Mouse (Mus musculus) hindbrain, embryonic 16.5 days (tissue): ENCODE results near the gene Dynlt1f. TPM values are rescaled to one million over a fixed set of nuclear protein-coding genes. Genes with fewer than 3 reads are reported as not detected.
A peak's percentile ranks its signal among the peaks of the same experiment; 100 is the strongest.
"Not testable (repeated sequence)": the region's sequence is repeated elsewhere in the genome, so short reads cannot be mapped to it uniquely, and the experiment has no call there.

ENCODE experiments used
- ATAC-seq: fragments of 200-750 bp; cut with Nextera tagmentation; 2 replicates; pipeline ENCODE4 v1.8.0; 2017; ENCODE audit warnings: moderate TSS enrichment, moderate library complexity
- H3K27ac ChIP-seq: fragments of 300-500 bp; sonication (generic); 2 replicates; pipeline ENCODE4 v1.5.1; 2014; ENCODE audit warnings: low read depth, mild to moderate bottlenecking, control low read depth, low read length, moderate library complexity
- H3K27me3 ChIP-seq: fragments of 300-500 bp; sonication (generic); replicated peaks from 2 replicates; pipeline ENCODE4 v1.6.1; 2014; ENCODE audit warnings: low read length; ENCODE audit not compliant: control insufficient read depth, insufficient read depth
- H3K36me3 ChIP-seq: fragments of 300-500 bp; sonication (generic); 2 replicates; pipeline ENCODE4 v1.6.1; 2014; ENCODE audit warnings: mild to moderate bottlenecking, low read length, moderate library complexity, mixed read lengths; ENCODE audit not compliant: control insufficient read depth, insufficient read depth
- H3K4me1 ChIP-seq: fragments of 300-500 bp; sonication (generic); 2 replicates; pipeline ENCODE4 v1.6.1; 2014; ENCODE audit warnings: low read depth, low read length; ENCODE audit not compliant: control insufficient read depth, insufficient read depth
- H3K4me2 ChIP-seq: fragments of 300-500 bp; sonication (generic); 2 replicates; pipeline ENCODE4 v1.6.1; 2014; ENCODE audit warnings: mild to moderate bottlenecking, low read length, control low read depth, moderate library complexity
- H3K4me3 ChIP-seq: fragments of 300-500 bp; sonication (generic); 2 replicates; pipeline ENCODE4 v1.5.1; 2014; ENCODE audit warnings: mild to moderate bottlenecking, low read length, control low read depth, moderate library complexity
- H3K9ac ChIP-seq: fragments of 300-500 bp; sonication (generic); 2 replicates; pipeline ENCODE4 v1.6.1; 2014; ENCODE audit warnings: low read depth, mild to moderate bottlenecking, control low read depth, low read length, moderate library complexity
- H3K9me3 ChIP-seq: fragments of 300-500 bp; sonication (generic); 2 replicates; pipeline ENCODE4 v1.6.1; 2014; ENCODE audit warnings: mild to moderate bottlenecking, low read length, moderate library complexity; ENCODE audit not compliant: control insufficient read depth
- WGBS: fragments of 180-500 bp; shearing (Covaris S2); extraction: QIAGEN DNeasy Blood & Tissue Kit; methylation state at CpG from one replicate; pipeline ENCODE4 v1.1.7; 2014; 5-methylcytosine and 5-hydroxymethylcytosine counted together
- polyA plus RNA-seq: library from polyadenylated mRNA; unstranded; fragments of >200 nt; fragmentation: Nextera tagmentation; extraction: Ambion mirVana; gene quantifications from 2 replicates; pipeline ENCODE4 v1.2.1, GENCODE M21; 2015

Dynlt1f gene
- polyA plus RNA-seq, 1 experiment from 2014 or later = 217 TPM

- not testable (repeated sequence) for H3K27me3 ChIP-seq, ATAC-seq, H3K36me3 ChIP-seq, H3K9ac ChIP-seq, H3K27ac ChIP-seq, H3K4me1 ChIP-seq, H3K4me2 ChIP-seq, H3K4me3 ChIP-seq, H3K9me3 ChIP-seq
- 96% methylated on average over 4 of the region's 5 CpGs for WGBS
These were observed 9.7 kb upstream of the Dynlt1f start for GRCm38 (mm10) chr17:6665389-6665788.

GRCm38 (mm10) chr17:6662840-6663239, 7.1 kb upstream of the Dynlt1f start:
- WGBS = 69% methylated on average over 3 of the region's 3 CpGs
- not testable (repeated sequence) for ATAC-seq

GRCm38 (mm10) chr17:6661093-6661816, 5.6 kb upstream of the Dynlt1f start:
- H3K9ac ChIP-seq, H3K36me3 ChIP-seq, H3K27ac ChIP-seq, H3K9me3 ChIP-seq, H3K4me2 ChIP-seq, H3K27me3 ChIP-seq, H3K4me1 ChIP-seq, ATAC-seq, H3K4me3 ChIP-seq: not testable (repeated sequence)
- WGBS = 27% methylated on average over 6 of the region's 11 CpGs

More at GRCm38 (mm10) chr17:6662840-6663239, 7.1 kb upstream of the Dynlt1f start:
- not testable (repeated sequence) for H3K36me3 ChIP-seq, H3K4me1 ChIP-seq, H3K4me2 ChIP-seq, H3K27me3 ChIP-seq, H3K4me3 ChIP-seq, H3K9me3 ChIP-seq, H3K9ac ChIP-seq, H3K27ac ChIP-seq

GRCm38 (mm10) chr17:6660589-6660988, 4.9 kb upstream of the Dynlt1f start:
- not testable (repeated sequence) for H3K36me3 ChIP-seq, H3K9ac ChIP-seq, H3K9me3 ChIP-seq, H3K27ac ChIP-seq, H3K27me3 ChIP-seq, H3K4me3 ChIP-seq, ATAC-seq, H3K4me2 ChIP-seq, H3K4me1 ChIP-seq
- 69% methylated on average over 6 of the region's 6 CpGs for whole genome bisulfite sequencing

- H3K4me3 ChIP-seq, H3K4me2 ChIP-seq, H3K4me1 ChIP-seq, H3K27me3 ChIP-seq, ATAC-seq, H3K9me3 ChIP-seq, H3K36me3 ChIP-seq, H3K9ac ChIP-seq, H3K27ac ChIP-seq: not testable (repeated sequence)
- WGBS = 87% methylated on average over 4 of the region's 7 CpGs
These were observed 3.1 kb upstream of the Dynlt1f start, which contains the start of gene Sytl3 for GRCm38 (mm10) chr17:6658801-6659200. Gene Sytl3 (plus strand): TSS chr17:6659093.

- H3K9me3 ChIP-seq, H3K27me3 ChIP-seq: not testable (repeated sequence)
- WGBS = 96% methylated on average over 1 of the region's 3 CpGs
These were observed 771 bp upstream of the Dynlt1f start for GRCm38 (mm10) chr17:6656471-6656870.

GRCm38 (mm10) chr17:6655087-6655511, 601 bp downstream of the Dynlt1f start:
- H3K36me3 ChIP-seq, H3K4me1 ChIP-seq, H3K9me3 ChIP-seq, H3K27me3 ChIP-seq: not testable (repeated sequence)
- WGBS = 1% methylated on average over 33 of the region's 36 CpGs
- Histone ChIP-seq H3K4me3 (peak overlapping the region; percentile 46), H3K4me2 (peak overlapping the region; percentile 47), H3K27ac (peak overlapping the region; percentile 84), H3K9ac (peak overlapping the region; percentile 70)
- peak; percentile 91 for ATAC-seq

More at GRCm38 (mm10) chr17:6656471-6656870, 771 bp upstream of the Dynlt1f start:
- not testable (repeated sequence) for H3K4me2 ChIP-seq, H3K36me3 ChIP-seq, H3K4me3 ChIP-seq, H3K27ac ChIP-seq, H3K4me1 ChIP-seq, ATAC-seq, H3K9ac ChIP-seq

GRCm38 (mm10) chr17:6653341-6653946, 2.3 kb downstream of the Dynlt1f start:
- H3K9me3 ChIP-seq, ATAC-seq, H3K27ac ChIP-seq, H3K9ac ChIP-seq, H3K4me1 ChIP-seq, H3K36me3 ChIP-seq, H3K27me3 ChIP-seq, H3K4me3 ChIP-seq, H3K4me2 ChIP-seq: not testable (repeated sequence)
- WGBS = 76% methylated on average over 4 of the region's 5 CpGs

- H3K4me3 ChIP-seq, H3K9me3 ChIP-seq, H3K4me1 ChIP-seq, ATAC-seq, H3K27me3 ChIP-seq, H3K36me3 ChIP-seq, H3K4me2 ChIP-seq, H3K27ac ChIP-seq, H3K9ac ChIP-seq: not testable (repeated sequence)
- 83% methylated on average over 6 of the region's 7 CpGs for WGBS
These were observed 4.7 kb downstream of the Dynlt1f start for GRCm38 (mm10) chr17:6650904-6651565.
